In the genomic region with DNA sequence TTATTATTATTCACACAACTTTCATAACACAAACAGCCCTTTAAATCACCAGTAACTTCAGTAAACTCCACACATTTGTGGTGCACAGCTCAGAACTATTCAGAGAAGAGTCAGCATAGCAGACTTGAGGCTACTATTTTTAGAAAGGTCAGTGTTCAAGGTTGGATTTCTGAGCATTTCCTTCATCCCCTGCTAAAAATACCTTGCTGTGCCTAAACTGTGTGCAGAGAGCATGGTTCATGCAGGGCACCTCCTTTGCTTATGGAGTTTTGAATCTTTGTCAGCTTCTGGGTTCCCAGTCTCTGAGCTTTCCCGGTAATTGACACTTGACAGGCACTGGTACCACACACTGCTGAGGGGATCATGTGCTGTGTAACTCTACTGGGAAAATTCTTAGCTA, we compare ENCODE assay signal across 26 mouse cellular contexts. TPM values are rescaled to one million over a fixed set of nuclear protein-coding genes. Genes with fewer than 3 reads are reported as not detected.
DNase-seq lines count a peak whose midpoint lies in the region; ATAC-seq and TF ChIP-seq lines count a peak whose summit lies in the region.
"Had no signal": no experiment of that assay in that cellular context is flagged by ENCODE, and none has a peak within 500 bp of the region (broad histone marks: within the 10 kb centered on the region; RNA-seq: fewer than 3 reads in every experiment).

No protein-coding gene starts in this region.

- H3K27ac ChIP-seq in heart, embryonic 11.5 days (ENCODE audit: low read depth, low read length) = peak overlapping the region; percentile 72
- H3K27ac ChIP-seq in midbrain, embryonic 11.5 days (ENCODE audit: low read depth, low read length) = no peak overlapping the region
- H3K27ac ChIP-seq in midbrain, embryonic 15.5 days = no peak overlapping the region
- peak overlapping the region; percentile 79 for H3K27ac ChIP-seq in heart, postnatal 0 days (ENCODE audit: low read depth)
- H3K27ac ChIP-seq: embryonic facial prominence, embryonic 12.5 days; embryonic facial prominence, embryonic 15.5 days; hindbrain, embryonic 12.5 days; hindbrain, embryonic 15.5 days had no signal

- no peaks in the 10 kb centered on the region for H3K36me3 ChIP-seq in heart, embryonic 11.5 days (ENCODE audit: control insufficient read depth, insufficient read depth, low read length)
- H3K36me3 ChIP-seq in midbrain, embryonic 11.5 days (ENCODE audit: control insufficient read depth, insufficient read depth, low read length) = no peaks in the 10 kb centered on the region
- no peaks in the 10 kb centered on the region for H3K36me3 ChIP-seq in midbrain, embryonic 15.5 days (replicated peaks)
- no peaks in the 10 kb centered on the region for H3K36me3 ChIP-seq in heart, postnatal 0 days (replicated peaks; ENCODE audit: control insufficient read depth, insufficient read depth, low read length)
- H3K36me3 ChIP-seq: embryonic facial prominence, embryonic 12.5 days; embryonic facial prominence, embryonic 15.5 days; G1E; hindbrain, embryonic 12.5 days; hindbrain, embryonic 15.5 days had no signal

- no peak overlapping the region for H3K4me2 ChIP-seq in heart, embryonic 11.5 days
- H3K4me2 ChIP-seq in midbrain, embryonic 11.5 days = no peak overlapping the region
- H3K4me2 ChIP-seq in midbrain, embryonic 15.5 days = no peak overlapping the region
- no peak overlapping the region for H3K4me2 ChIP-seq in heart, postnatal 0 days (ENCODE audit: low read depth, low read length)
- H3K4me2 ChIP-seq: embryonic facial prominence, embryonic 12.5 days; embryonic facial prominence, embryonic 15.5 days; hindbrain, embryonic 12.5 days; hindbrain, embryonic 15.5 days had no signal

- H3K9ac ChIP-seq in heart, embryonic 11.5 days (ENCODE audit: low read depth, low read length) = no peak overlapping the region
- H3K9ac ChIP-seq in midbrain, embryonic 11.5 days (ENCODE audit: low read length) = no peak overlapping the region
- no peak overlapping the region for H3K9ac ChIP-seq in midbrain, embryonic 15.5 days
- H3K9ac ChIP-seq in heart, postnatal 0 days (replicated peaks; ENCODE audit: low read depth, low read length) = no peak overlapping the region
- H3K9ac ChIP-seq: embryonic facial prominence, embryonic 12.5 days; embryonic facial prominence, embryonic 15.5 days; forebrain, postnatal 0 days; hindbrain, embryonic 12.5 days; hindbrain, embryonic 15.5 days had no signal

- no peaks in the 10 kb centered on the region for H3K9me3 ChIP-seq in heart, embryonic 11.5 days (replicated peaks; ENCODE audit: control insufficient read depth, low read length)
- no peaks in the 10 kb centered on the region for H3K9me3 ChIP-seq in midbrain, embryonic 11.5 days (ENCODE audit: control insufficient read depth, low read length)
- H3K9me3 ChIP-seq in midbrain, embryonic 15.5 days = no peaks in the 10 kb centered on the region
- no peaks in the 10 kb centered on the region for H3K9me3 ChIP-seq in heart, postnatal 0 days (replicated peaks; ENCODE audit: control insufficient read depth, low read length)
- H3K9me3 ChIP-seq: embryonic facial prominence, embryonic 12.5 days; embryonic facial prominence, embryonic 15.5 days; G1E; hindbrain, embryonic 12.5 days; hindbrain, embryonic 15.5 days had no signal

- 33% methylated on average over 1 of the region's 1 CpGs for WGBS in heart, embryonic 11.5 days (ENCODE audit: insufficient replicate concordance)
- 83% methylated on average over 1 of the region's 1 CpGs for WGBS in midbrain, embryonic 11.5 days
- WGBS in midbrain, embryonic 15.5 days = 85% methylated on average over 1 of the region's 1 CpGs
- WGBS in heart, postnatal 0 days = 32% methylated on average over 1 of the region's 1 CpGs

- peak; percentile 83 for DNase-seq in heart, adult 11 months
- no peak for DNase-seq in heart, postnatal 14 days
- DNase-seq in heart, postnatal 4 days = no peak
- peak; percentile 51 for DNase-seq in midbrain, embryonic 11.5 days (ENCODE audit: low spot score, missing footprints)
- DNase-seq in heart, postnatal 0 days (ENCODE audit: low spot score) = peak; percentile 55
- DNase-seq in lung, postnatal 4 days = no peak
- DNase-seq: adrenal gland, postnatal 10 days; adrenal gland, postnatal 36 days; B cell, adult 2 months; cerebellum, adult 18-20 months; cerebellum, adult 9-10 months; cerebellum, postnatal 14 days; forebrain, postnatal 0 days; gastrocnemius, postnatal 36 days; kidney, adult 2 months had no signal

- no peak overlapping the region for H3K4me3 ChIP-seq in heart, embryonic 11.5 days (ENCODE audit: low read depth, low read length)
- no peak overlapping the region for H3K4me3 ChIP-seq in midbrain, embryonic 11.5 days (ENCODE audit: low read depth, low read length)
- no peak overlapping the region for H3K4me3 ChIP-seq in midbrain, embryonic 15.5 days
- no peak overlapping the region for H3K4me3 ChIP-seq in heart, postnatal 0 days (ENCODE audit: low read depth, low read length)
- H3K4me3 ChIP-seq: embryonic facial prominence, embryonic 12.5 days; embryonic facial prominence, embryonic 15.5 days; hindbrain, embryonic 12.5 days; hindbrain, embryonic 15.5 days had no signal

- TF ChIP-seq CTCF in heart, postnatal 0 days (IDR thresholded peaks at IDR 0.05; ENCODE audit: low read depth) = no peak

- H3K27me3 ChIP-seq in heart, embryonic 11.5 days (ENCODE audit: control insufficient read depth, insufficient read depth, low read length) = no peaks in the 10 kb centered on the region
- peaks cover 14% of the 10 kb centered on the region for H3K27me3 ChIP-seq in midbrain, embryonic 11.5 days (ENCODE audit: control insufficient read depth, insufficient read depth, low read length)
- H3K27me3 ChIP-seq in midbrain, embryonic 15.5 days (replicated peaks) = peaks cover 14% of the 10 kb centered on the region
- H3K27me3 ChIP-seq in heart, postnatal 0 days (ENCODE audit: control insufficient read depth, insufficient read depth, low read length) = no peaks in the 10 kb centered on the region
- H3K27me3 ChIP-seq: CH12.LX; embryonic facial prominence, embryonic 12.5 days; embryonic facial prominence, embryonic 15.5 days had no signal

- no peak for TF ChIP-seq EP300 in heart, postnatal 0 days (IDR thresholded peaks at IDR 0.05; ENCODE audit: low read depth)

- no peak for ATAC-seq in heart, embryonic 11.5 days (replicated peaks; ENCODE audit: insufficient number of reproducible peaks, low FRiP score, low TSS enrichment)
- ATAC-seq in midbrain, embryonic 11.5 days (ENCODE audit: low FRiP score) = no peak
- no peak for ATAC-seq in midbrain, embryonic 15.5 days (replicated peaks)
- 0 out of 2 replicates have a peak, but pooled peaks have one; percentile 64 for ATAC-seq in heart, postnatal 0 days (ENCODE audit: insufficient read depth, low read depth)
- ATAC-seq: forebrain, embryonic 14.5 days; forebrain, postnatal 0 days; intestine, postnatal 0 days; Patski had no signal

- peaks cover 6% of the 10 kb centered on the region for H3K4me1 ChIP-seq in heart, embryonic 11.5 days (ENCODE audit: control insufficient read depth, insufficient read depth, low read length)
- H3K4me1 ChIP-seq in midbrain, embryonic 11.5 days (ENCODE audit: control insufficient read depth, insufficient read depth, low read length) = no peaks in the 10 kb centered on the region
- H3K4me1 ChIP-seq in midbrain, embryonic 15.5 days = peaks cover 4% of the 10 kb centered on the region
- H3K4me1 ChIP-seq in heart, postnatal 0 days (ENCODE audit: control insufficient read depth, insufficient read depth) = peaks cover 17% of the 10 kb centered on the region
- H3K4me1 ChIP-seq: hindbrain, embryonic 12.5 days had no signal

- intact Hi-C loops in heart, postnatal 14 days (cut with DNase I) = no loop called here

RNA-seq across cellular contexts. Expression of gene Map3k5, which starts 6.1 kb away (rescaled TPM):
- 10 to 100 TPM; 30.0 to 38.9 TPM for total RNA-seq in heart, postnatal 14 days (2021)
- polyA plus RNA-seq in heart, embryonic 11.5 days (2014; fragmentation: Nextera tagmentation; extraction: Ambion mirVana) = 3.2 and 4.2 TPM in 2 replicates
- 10 to 100 TPM; 27.7 to 28.3 TPM for total RNA-seq in heart, postnatal 4 days (2021)
- polyA plus RNA-seq in midbrain, embryonic 11.5 days (2014; fragmentation: Nextera tagmentation; extraction: Ambion mirVana) = 0.51 and 1.0 TPM in 2 replicates
- polyA plus RNA-seq in midbrain, embryonic 15.5 days (2015; fragmentation: Nextera tagmentation; extraction: Ambion mirVana) = 1.1 and 1.3 TPM in 2 replicates
- 10.7 and 10.8 TPM in 2 replicates for total RNA-seq in heart, postnatal 0 days (2014; rRNA removed; ENCODE audit: low replicate concordance)
- 2.2 and 2.5 TPM in 2 replicates for polyA plus RNA-seq in heart, postnatal 0 days (2015; fragmentation: Nextera tagmentation; extraction: Ambion mirVana)

RNA-seq across cellular contexts. Expression of gene Pex7, which starts 20.7 kb away (rescaled TPM):
- 10 to 100 TPM; 22.9 to 25.9 TPM for total RNA-seq in heart, postnatal 14 days (2021)
- 36.5 and 38.4 TPM in 2 replicates for polyA plus RNA-seq in heart, embryonic 11.5 days (2014; fragmentation: Nextera tagmentation; extraction: Ambion mirVana)
- total RNA-seq in heart, postnatal 4 days (2021) = 10 to 100 TPM; 24.0 to 24.2 TPM
- polyA plus RNA-seq in midbrain, embryonic 11.5 days (2014; fragmentation: Nextera tagmentation; extraction: Ambion mirVana) = 33.4 and 33.6 TPM in 2 replicates
- 26.8 and 27.4 TPM in 2 replicates for polyA plus RNA-seq in midbrain, embryonic 15.5 days (2015; fragmentation: Nextera tagmentation; extraction: Ambion mirVana)
- total RNA-seq in heart, postnatal 0 days (2014; rRNA removed; ENCODE audit: low replicate concordance) = 21.8 and 24.2 TPM in 2 replicates
- polyA plus RNA-seq in heart, postnatal 0 days (2015; fragmentation: Nextera tagmentation; extraction: Ambion mirVana) = 43.5 and 46.7 TPM in 2 replicates

Comparison
In these comparisons a context has a peak if more than half of its experiments do, and no peak if none do; other contexts are left out.
1. DNase-seq: peak in heart, adult 11 months (single experiment), midbrain, embryonic 11.5 days (single experiment) and heart, postnatal 0 days (single experiment); none in heart, postnatal 14 days (0 of 2), heart, postnatal 4 days (single experiment) and lung, postnatal 4 days (0 of 2).
2. H3K27ac ChIP-seq: peak in heart, embryonic 11.5 days (single experiment) and heart, postnatal 0 days (single experiment); none in midbrain, embryonic 11.5 days (single experiment) and midbrain, embryonic 15.5 days (single experiment).